Mouse (Mus musculus): ENCODE measurements around the gene Rnf32. TPM values are rescaled to one million over a fixed set of nuclear protein-coding genes. Genes with fewer than 3 reads are reported as not detected.

Rnf32 gene
- polyA plus RNA-seq (2012; ENCODE audit: low replicate concordance): not detected in 2 replicates

DNA sequence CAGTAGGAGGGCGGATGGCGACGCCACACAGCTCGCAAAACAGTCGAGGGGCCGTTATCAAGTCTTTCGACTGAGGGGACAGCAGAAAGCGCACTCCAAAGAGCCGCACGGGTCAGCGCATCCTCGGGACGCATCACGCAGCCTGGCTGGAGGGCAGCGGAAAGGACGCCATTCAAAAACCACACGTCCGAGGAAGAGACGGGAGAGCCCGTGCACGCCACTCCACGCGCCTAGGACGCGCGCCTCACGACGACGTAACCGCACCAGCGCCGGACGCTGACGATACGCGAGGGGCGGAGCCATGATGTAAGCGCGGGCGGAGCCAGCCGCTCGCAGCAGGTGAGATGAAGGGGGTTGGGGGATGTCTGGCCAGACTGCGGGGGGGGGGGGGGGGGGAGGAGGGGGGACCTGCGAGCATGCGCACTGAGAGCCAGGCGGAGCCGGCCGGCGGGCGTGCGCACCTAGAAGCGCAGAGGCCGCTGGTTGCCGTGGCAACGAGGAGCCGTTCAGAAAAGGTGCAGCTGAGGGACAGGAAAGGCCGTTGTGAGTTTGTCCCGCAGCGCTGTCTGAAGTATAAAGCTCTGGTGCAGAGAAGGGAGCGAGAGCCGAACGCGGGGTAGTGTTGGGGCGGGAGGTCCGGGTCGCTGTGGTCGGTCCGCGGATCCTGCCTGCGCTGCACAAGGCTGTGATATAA lies at the start of gene Rnf32:
Gene Rnf32 (plus strand): TSS at position 423 of the 694 bp plus-strand sequence.

Other genes with a start within 250 kb of the Rnf32 start
- 0.18 and 0.44 TPM in 2 replicates for gene Lmbr1, start 182.4 kb downstream of the Rnf32 start, polyA plus RNA-seq (2012; ENCODE audit: low replicate concordance)
- gene Nom1, start 238.7 kb downstream of the Rnf32 start, polyA plus RNA-seq (2012; ENCODE audit: low replicate concordance): 8.1 and 12.8 TPM in 2 replicates